Mouse (Mus musculus) retina, postnatal 7 days (tissue): ENCODE measurements around the gene Srsf2.
"Not testable (repeated sequence)": the region's sequence is repeated elsewhere in the genome, so short reads cannot be mapped to it uniquely, and the experiment has no call there.

Experiments used
- DNase-seq: peaks from one replicate; pipeline ENCODE4 v3.0.0-alpha.2; 2012; ENCODE audit warnings: low read depth, low spot score

The Srsf2 gene

DNA sequence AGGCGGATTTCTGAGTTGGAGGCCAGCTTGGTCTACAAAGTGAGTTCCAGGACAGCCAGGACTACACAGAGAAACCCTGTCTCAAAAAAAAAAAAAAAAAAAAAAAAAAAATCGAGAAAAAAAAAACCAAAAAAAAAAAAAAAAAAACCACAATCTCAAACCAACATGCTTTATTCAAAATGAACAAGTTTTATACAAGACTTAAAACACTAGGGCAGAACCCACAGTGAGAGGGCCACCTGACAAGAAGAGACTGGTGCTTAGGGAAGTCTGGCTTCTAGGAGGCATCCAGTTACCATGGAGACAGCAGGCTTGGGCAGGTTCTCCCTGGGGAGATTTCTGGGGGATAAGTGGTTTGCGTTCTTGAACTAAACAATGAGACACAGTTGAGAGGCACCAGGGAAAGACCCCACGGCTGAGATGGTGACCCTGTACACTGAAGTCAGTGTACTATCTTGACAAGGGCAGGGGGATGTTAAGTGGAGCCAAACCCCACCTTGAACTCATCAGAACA lies 20.7 kb downstream of the Srsf2 start:
- DNase-seq: no peak

DNA sequence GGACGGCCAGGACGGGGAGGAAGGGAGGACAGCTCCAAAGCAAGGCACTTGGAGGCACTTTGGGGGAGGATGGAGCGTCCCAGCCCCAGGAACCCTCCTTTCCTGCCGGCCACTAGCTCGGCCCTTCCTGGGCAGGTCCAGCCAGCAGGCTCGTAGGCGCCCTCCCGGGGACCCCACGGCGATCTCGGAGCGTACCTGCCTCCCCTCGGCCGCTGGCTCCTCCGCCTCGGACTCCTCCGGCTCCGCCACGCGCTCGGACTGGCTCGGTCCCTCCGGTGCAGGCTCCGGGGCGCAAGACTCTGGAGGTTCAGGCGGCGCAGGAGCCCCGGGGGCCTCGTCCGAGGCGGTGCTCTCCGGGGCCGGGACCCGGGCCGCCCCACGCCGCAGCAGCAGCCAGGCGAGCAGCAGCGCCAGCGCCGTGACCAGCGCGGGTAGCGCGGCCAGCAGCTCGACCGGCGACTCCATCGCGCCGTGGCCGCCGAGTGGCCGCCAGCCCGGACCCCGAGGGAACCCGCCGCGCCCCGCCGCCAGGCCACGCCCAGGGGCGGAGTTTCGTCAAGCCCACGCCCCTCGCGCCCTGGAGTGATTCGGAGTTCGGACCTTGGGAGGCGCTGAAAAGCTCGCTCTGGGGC lies 25.2 kb downstream of the Srsf2 start, which contains the start of gene Mxra7:
Mxra7 (minus strand) TSS at position 513 of the 632 bp plus-strand sequence.
- DNase-seq: no peak

GRCm38 (mm10) chr11:116826550-116827504 lies 26.1 kb downstream of the Srsf2 start:
- DNase-seq: no peak

- no peak for DNase-seq
These were observed 27.7 kb downstream of the Srsf2 start for GRCm38 (mm10) chr11:116825230-116825629.

DNA sequence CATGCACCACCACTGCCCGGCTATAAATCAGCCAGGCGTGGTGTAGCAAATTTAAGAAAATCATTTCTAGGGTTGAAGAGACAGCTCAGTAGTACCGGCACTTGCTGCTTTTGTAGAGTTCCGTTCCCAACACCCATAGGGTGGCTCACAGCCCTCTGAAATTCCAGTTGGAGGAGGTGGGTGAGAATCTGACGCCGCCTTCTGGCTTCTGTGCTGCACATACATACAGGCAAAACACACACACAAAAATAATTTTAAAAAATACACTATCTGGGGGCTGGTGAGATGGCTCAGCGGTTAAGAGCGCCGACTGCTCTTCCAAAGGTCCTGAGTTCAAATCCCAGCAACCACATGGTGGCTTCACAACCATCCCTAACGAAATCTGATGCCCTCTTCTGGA lies 29.0 kb downstream of the Srsf2 start:
- DNase-seq: not testable (repeated sequence)

- DNase-seq: no peak
These were observed 29.6 kb downstream of the Srsf2 start for GRCm38 (mm10) chr11:116823255-116823654.

DNA sequence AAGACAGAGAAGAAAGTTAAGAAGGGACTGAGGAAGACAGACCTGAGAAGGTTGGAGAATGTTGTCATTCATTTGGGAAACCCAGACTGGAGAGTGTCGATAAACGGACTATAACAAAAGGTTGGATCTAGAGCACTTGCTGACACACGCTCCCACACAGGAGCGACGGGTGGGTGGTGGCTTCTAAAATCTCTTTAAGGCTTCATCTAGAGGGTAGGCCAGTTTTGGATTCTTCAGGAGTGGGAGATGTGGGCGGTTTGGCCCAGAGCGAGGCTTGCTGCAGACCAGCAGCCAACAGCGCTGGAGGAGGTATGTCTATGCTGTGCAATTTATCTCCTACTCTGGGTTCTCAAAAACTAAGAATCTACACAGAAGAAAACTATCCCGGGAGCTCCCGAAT lies 30.3 kb downstream of the Srsf2 start:
- no peak for DNase-seq

DNA sequence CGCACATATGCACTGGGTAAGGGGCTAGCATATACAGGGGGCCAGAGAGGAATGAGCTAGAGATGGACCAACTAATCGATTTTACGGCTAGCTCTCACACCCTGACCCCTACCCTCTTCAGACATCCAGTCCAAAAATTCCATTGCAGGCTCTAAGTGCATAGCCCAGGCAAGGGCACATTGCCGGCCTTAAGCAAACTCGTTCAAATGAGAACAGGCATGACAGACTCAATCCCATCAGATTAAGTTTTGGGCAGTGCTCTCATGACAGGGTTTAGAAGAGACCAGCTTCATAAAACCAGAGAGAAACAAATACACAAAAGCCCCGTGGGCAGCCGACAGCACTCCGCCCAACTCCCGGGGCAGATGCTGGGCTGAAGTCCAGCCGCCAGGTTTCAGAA lies 30.7 kb downstream of the Srsf2 start:
- no peak for DNase-seq

DNA sequence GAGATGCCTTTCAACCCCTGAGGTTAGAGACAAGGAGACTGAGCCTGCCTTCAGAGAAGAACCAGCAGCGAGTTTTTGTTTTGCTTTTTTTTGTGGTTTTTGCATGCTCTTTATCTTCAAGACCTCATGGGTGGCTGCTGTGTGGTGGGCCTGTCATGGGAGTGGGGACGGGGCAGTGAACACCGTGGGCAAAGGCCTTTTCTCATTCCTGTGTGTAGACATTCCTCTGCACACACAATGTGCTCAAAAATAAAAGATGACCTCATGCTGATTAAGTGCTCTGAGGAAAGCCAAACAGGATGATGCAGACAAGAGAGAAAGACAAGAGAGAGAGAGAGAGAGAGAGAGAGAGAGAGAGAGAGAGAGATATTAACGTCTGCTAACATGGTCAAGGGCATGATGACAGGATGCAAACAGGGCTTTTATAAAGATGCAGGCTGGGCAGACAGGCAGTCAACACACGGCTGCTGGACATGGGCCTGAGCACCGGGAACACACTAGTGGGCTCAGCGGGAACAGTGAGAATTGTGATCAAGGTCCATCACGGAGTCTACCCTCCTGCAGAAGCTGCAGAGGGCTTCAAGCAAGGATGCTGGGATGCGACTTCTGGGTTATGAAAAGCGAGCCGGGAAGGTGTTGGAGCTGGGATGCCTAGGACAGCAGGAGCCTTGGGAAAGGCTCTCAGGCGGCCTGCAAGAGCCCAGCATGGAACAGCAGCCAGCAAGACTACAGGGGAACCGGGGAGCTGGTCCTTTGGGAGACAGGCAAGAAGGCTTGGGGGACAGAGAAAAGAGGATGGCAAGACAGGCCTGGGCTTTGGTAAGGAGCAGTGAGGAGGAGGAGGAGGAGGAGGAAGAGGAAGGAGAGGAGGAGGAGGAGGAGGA lies 31.6 kb downstream of the Srsf2 start:
- DNase-seq: no peak

GRCm38 (mm10) chr11:116819932-116820593 lies 32.8 kb downstream of the Srsf2 start:
- DNase-seq: no peak

GRCm38 (mm10) chr11:116818722-116819121 lies 34.2 kb downstream of the Srsf2 start:
- DNase-seq: no peak

GRCm38 (mm10) chr11:116817567-116817966 lies 35.3 kb downstream of the Srsf2 start:
- DNase-seq: no peak

DNA sequence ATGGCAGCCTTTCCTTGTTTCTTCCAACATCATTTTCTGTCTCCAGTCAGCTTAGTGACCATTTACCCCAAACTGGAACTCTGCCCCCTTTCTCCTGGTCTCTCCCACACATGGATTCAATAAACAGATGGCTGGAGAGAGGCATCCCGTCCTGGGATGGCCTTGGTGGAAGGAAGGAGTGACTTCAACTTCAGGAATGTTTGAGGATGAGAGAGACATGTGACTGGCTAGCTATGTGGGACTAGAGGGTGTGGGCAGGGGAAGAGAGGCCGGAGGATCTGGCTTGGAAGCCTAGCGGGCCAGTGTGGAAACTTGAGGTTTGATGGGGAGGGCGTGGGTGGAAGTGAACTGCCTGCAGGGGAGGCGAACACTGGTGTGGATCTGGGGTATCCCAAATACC lies 36.1 kb downstream of the Srsf2 start:
- DNase-seq: no peak

- no peak for DNase-seq
These were observed 37.9 kb downstream of the Srsf2 start for GRCm38 (mm10) chr11:116814884-116815415.

DNA sequence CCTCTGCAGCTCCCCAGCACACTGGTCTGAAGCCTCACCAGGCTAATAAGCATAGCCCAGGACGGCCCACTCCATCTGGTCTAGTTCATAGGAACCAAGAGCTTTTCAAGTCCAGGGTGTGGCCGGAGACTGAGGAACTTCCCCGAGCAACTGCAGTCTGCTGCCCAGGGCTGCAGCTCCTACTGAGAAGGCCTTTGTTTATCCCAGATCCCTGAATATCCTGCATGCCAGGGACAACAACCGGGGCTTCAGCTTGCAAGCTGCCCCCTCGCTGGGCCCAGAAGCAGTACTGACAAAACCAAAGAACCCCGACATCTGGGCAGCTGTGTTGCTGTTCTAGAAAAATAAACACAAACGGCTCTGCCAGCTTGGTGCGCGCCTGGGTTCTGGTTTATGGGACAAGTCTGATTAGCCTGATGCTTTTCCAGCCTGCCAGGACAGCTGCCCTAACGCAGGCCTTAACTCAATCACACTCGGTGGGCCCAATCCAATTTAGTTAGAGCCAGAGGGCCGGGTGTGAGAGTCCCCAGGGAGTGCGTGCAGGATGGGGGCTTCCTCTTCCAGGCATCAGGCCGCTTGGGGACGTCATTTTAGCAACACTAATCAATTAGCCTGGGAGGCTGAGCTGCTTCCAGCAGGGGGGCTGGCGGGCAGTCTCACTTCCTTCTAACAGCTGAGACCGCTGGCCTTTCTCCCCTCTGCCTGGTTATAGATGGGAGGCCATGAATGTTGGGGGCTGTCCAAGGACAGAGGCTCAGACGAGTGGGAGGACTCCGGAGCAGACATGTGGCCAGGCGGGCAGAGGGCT lies 38.6 kb downstream of the Srsf2 start:
- DNase-seq: no peak

DNA sequence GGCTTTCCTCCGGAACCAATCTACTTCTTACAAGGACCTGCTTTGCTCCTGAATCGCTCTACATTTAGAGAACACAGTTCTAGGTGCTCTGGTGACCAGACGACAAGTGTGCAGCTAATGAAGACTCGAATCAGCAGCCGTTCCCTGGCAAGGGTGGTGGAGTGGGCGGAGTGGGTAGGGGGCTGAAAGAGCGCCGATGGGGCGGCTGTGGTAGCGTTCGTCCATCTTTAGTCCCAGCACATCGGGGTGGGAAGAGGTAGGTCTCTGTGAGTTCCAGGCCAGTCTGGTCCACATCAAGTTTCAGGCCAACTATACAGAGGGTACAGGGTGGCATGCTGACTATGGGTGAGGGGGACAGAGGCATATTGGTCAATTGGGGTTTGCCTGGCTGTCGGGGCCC lies 39.3 kb downstream of the Srsf2 start:
- no peak for DNase-seq

- peak; percentile 72 for DNase-seq
These were observed 39.9 kb downstream of the Srsf2 start for GRCm38 (mm10) chr11:116812793-116813529.

- peak; percentile 86 for DNase-seq
These were observed 41.7 kb downstream of the Srsf2 start for GRCm38 (mm10) chr11:116810983-116811901.
